Mouse (Mus musculus) myocyte (in vitro differentiated cells): Measurements from ENCODE around the gene Mtx1.

ENCODE experiments used
- CEBPB ChIP-seq: IDR thresholded peaks from 2 replicates; pipeline ENCODE4 v1.6.1; 2011; ENCODE audit warnings: mild to moderate bottlenecking, moderate library complexity; ENCODE audit not compliant: poor library complexity, insufficient read depth, severe bottlenecking
- E2F4 ChIP-seq: IDR thresholded peaks from one replicate; pipeline ENCODE4 v1.6.1; 2011; ENCODE audit warnings: mild to moderate bottlenecking, control low read depth, moderate library complexity; ENCODE audit not compliant: insufficient read depth
- MAX ChIP-seq: IDR thresholded peaks from one replicate; pipeline ENCODE4 v1.6.1; 2011; ENCODE audit warnings: low read depth, mild to moderate bottlenecking, control low read depth
- MYOD1 ChIP-seq, 3 experiments: IDR thresholded peaks; one replicate each; pipeline ENCODE4 v1.6.1; 2011; ENCODE audit warnings: control low read depth in 2 of 3, low read depth in 2 of 3, mild to moderate bottlenecking in 2 of 3, moderate library complexity in 1 of 3; ENCODE audit not compliant: insufficient read length in 2 of 3, control insufficient read depth in 1 of 3
- POLR2A ChIP-seq: IDR thresholded peaks from one replicate; pipeline ENCODE4 v1.6.1; 2011; ENCODE audit warnings: low read depth, mild to moderate bottlenecking, control low read depth, moderate library complexity; ENCODE audit not compliant: insufficient read length
- POLR2AphosphoS2 ChIP-seq: IDR thresholded peaks from one replicate; pipeline ENCODE4 v1.6.1; 2011; ENCODE audit warnings: low read depth, control low read depth; ENCODE audit not compliant: insufficient read length
- TCF12 ChIP-seq: IDR thresholded peaks from one replicate; pipeline ENCODE4 v1.6.1; 2011; ENCODE audit warnings: mild to moderate bottlenecking, control low read depth; ENCODE audit not compliant: poor library complexity, insufficient read depth, severe bottlenecking
- USF1 ChIP-seq: IDR thresholded peaks from one replicate; pipeline ENCODE4 v1.6.1; 2011; ENCODE audit warnings: low read depth, mild to moderate bottlenecking, control low read depth, moderate library complexity

- no peak for TF ChIP-seq POLR2A
- no peak for TF ChIP-seq MYOD1 (IDR thresholded peaks at IDR 0.05; ENCODE audit: control insufficient read depth in 1 of 3, insufficient read length in 2 of 3, low read depth in 2 of 3)
- no peak for TF ChIP-seq MAX
- no peak for TF ChIP-seq USF1
- TF ChIP-seq CEBPB, result no peak
- TF ChIP-seq TCF12, result no peak
- no peak for TF ChIP-seq E2F4
- no peak for TF ChIP-seq POLR2AphosphoS2
Measured at GRCm38 (mm10) chr3:89228836-89229235, 1.9 kb upstream of the Mtx1 start, which contains the start of gene Muc1.
